Mouse (Mus musculus): ENCODE measurements at regions not wholly inside any gene's neighbourhood (a gene's known extent, or its start where the extent isn't known, plus 50 kb on each side); places are given as distances from the start of the nearest gene placed in this dataset.

DNA sequence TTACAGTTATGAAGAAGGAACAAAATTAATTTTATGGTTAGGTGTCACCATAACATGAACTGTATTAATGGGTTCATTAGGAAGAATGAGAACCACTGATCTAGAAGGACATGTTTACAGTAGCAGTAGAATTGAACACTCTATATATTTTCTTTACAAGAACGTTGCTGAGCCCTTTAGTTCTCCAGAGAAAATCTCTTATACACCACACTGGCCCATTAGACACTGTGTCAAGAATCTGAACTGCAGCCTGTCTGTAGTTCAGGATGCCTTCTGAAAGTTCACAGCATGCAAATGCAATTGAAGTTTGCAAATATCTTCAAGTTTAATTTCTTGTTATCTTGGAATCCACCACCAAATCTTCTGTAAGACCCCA is 307.6 kb downstream of the Phf14 start:
- TF ChIP-seq CTCF (IDR thresholded peaks at IDR 0.05; ENCODE audit: control insufficient read depth, insufficient read depth, low read length) (no peak), POLR2A (IDR thresholded peaks at IDR 0.05; ENCODE audit: borderline replicate concordance, control insufficient read depth, low read depth, low read length) (no peak)
